Mouse (Mus musculus) MEL (cell line): ENCODE data around the gene B230219D22Rik. TPM values are rescaled to one million over a fixed set of nuclear protein-coding genes. Genes with fewer than 3 reads are reported as not detected.

Experiments used
- DNase-seq: peaks from one replicate; pipeline ENCODE4 v3.0.0; 2011; ENCODE audit warnings: low read depth, low spot score
- H3K27ac ChIP-seq: 2 replicates; pipeline ENCODE4 v1.5.1; 2012; ENCODE audit warnings: low read depth, mild to moderate bottlenecking, control low read depth, low read length, moderate library complexity; ENCODE audit not compliant: control insufficient read depth
- H3K27me3 ChIP-seq, 2 experiments: fragments of 150-350 bp in 1 of 2; sonication (generic) in 1 of 2; 2 replicates each; pipeline ENCODE4 v1.6.1; 2012; ENCODE audit warnings: low read length in 2 of 2, mild to moderate bottlenecking in 2 of 2, improper control_type of control experiment in 1 of 2, moderate library complexity in 1 of 2; ENCODE audit not compliant: insufficient read depth in 2 of 2, control insufficient read depth in 1 of 2
- H3K36me3 ChIP-seq, 2 experiments: 2 replicates each; pipeline ENCODE4 v1.6.1; 2012 to 2014; ENCODE audit warnings: low read length in 2 of 2, improper control_type of control experiment in 1 of 2, inconsistent platforms in 1 of 2, mild to moderate bottlenecking in 1 of 2; ENCODE audit not compliant: insufficient read depth in 2 of 2, control insufficient read depth in 1 of 2
- H3K4me1 ChIP-seq, 2 experiments: fragments of 150-350 bp in 1 of 2; sonication (generic) in 1 of 2; 2 replicates each; pipeline ENCODE4 v1.6.1; 2012; ENCODE audit warnings: low read length in 2 of 2, improper control_type of control experiment in 1 of 2, mild to moderate bottlenecking in 1 of 2; ENCODE audit not compliant: insufficient read depth in 2 of 2, control insufficient read depth in 1 of 2
- H3K4me3 ChIP-seq, 2 experiments: fragments of 150-350 bp in 1 of 2; sonication (generic) in 1 of 2; 2 replicates each; pipeline ENCODE4 v1.5.1; 2012; ENCODE audit warnings: low read depth in 2 of 2, low read length in 2 of 2, mild to moderate bottlenecking in 2 of 2, moderate library complexity in 2 of 2, control low read depth in 1 of 2, improper control_type of control experiment in 1 of 2; ENCODE audit not compliant: control insufficient read depth in 1 of 2, insufficient read depth in 1 of 2
- H3K79me2 ChIP-seq: 2 replicates; pipeline ENCODE4 v1.6.1; 2012; ENCODE audit warnings: mild to moderate bottlenecking, low read length, moderate library complexity; ENCODE audit not compliant: control insufficient read depth, poor library complexity, insufficient read depth
- H3K9ac ChIP-seq: 2 replicates; pipeline ENCODE4 v1.6.1; 2012; ENCODE audit warnings: low read depth, mild to moderate bottlenecking, control low read depth, low read length, moderate library complexity; ENCODE audit not compliant: control insufficient read depth, poor library complexity, severe bottlenecking
- H3K9me3 ChIP-seq: fragments of 150-350 bp; sonication (generic); replicated peaks from 2 replicates; pipeline ENCODE4 v1.6.1; 2012; ENCODE audit warnings: mild to moderate bottlenecking, low read length, improper control_type of control experiment, moderate library complexity; ENCODE audit not compliant: insufficient read depth
- BHLHE40 ChIP-seq: IDR thresholded peaks from 2 replicates; pipeline ENCODE4 v1.6.1; 2012; ENCODE audit warnings: low read depth, mild to moderate bottlenecking, inconsistent platforms, low read length, improper control_type of control experiment, borderline replicate concordance
- CHD2 ChIP-seq: IDR thresholded peaks from 2 replicates; pipeline ENCODE4 v1.6.1; 2011; ENCODE audit warnings: low read length, improper control_type of control experiment
- E2F4 ChIP-seq: IDR thresholded peaks from 2 replicates; pipeline ENCODE4 v1.6.1; 2011; ENCODE audit warnings: low read depth, low read length, improper control_type of control experiment, borderline replicate concordance
- ETS1 ChIP-seq: IDR thresholded peaks from 2 replicates; pipeline ENCODE4 v1.6.1; 2012; ENCODE audit warnings: low read depth, mild to moderate bottlenecking, inconsistent platforms, low read length, improper control_type of control experiment, moderate library complexity
- GABPA ChIP-seq: IDR thresholded peaks from 2 replicates; pipeline ENCODE4 v1.6.1; 2012; ENCODE audit warnings: low read depth, mild to moderate bottlenecking, inconsistent platforms, low read length, improper control_type of control experiment, moderate library complexity
- JUND ChIP-seq: IDR thresholded peaks from 2 replicates; pipeline ENCODE4 v1.6.1; 2011; ENCODE audit warnings: low read depth, mild to moderate bottlenecking, improper control_type of control experiment, low read length
- MAX ChIP-seq: IDR thresholded peaks from 2 replicates; pipeline ENCODE4 v1.6.1; 2011; ENCODE audit warnings: low read length, improper control_type of control experiment
- MAZ ChIP-seq: IDR thresholded peaks from 2 replicates; pipeline ENCODE4 v1.6.1; 2012; ENCODE audit warnings: low read depth, mild to moderate bottlenecking, inconsistent platforms, low read length, improper control_type of control experiment
- MEF2A ChIP-seq: IDR thresholded peaks from 2 replicates; pipeline ENCODE4 v1.6.1; 2014; ENCODE audit warnings: low read depth, mild to moderate bottlenecking, inconsistent platforms, low read length, improper control_type of control experiment; ENCODE audit not compliant: poor library complexity, insufficient replicate concordance, severe bottlenecking; ENCODE audit errors: extremely low read depth
- MXI1 ChIP-seq: IDR thresholded peaks from 2 replicates; pipeline ENCODE4 v1.6.1; 2011; ENCODE audit warnings: mild to moderate bottlenecking, low read depth, low read length, improper control_type of control experiment
- POLR2A ChIP-seq, 2 experiments: IDR thresholded peaks; 2 replicates each; pipeline ENCODE4 v1.6.1; 2011 to 2012; ENCODE audit warnings: low read length in 2 of 2, mild to moderate bottlenecking in 2 of 2, control low read depth in 1 of 2, improper control_type of control experiment in 1 of 2, low read depth in 1 of 2, moderate library complexity in 1 of 2; ENCODE audit not compliant: control insufficient read depth in 1 of 2, insufficient read depth in 1 of 2, poor library complexity in 1 of 2
- POLR2AphosphoS2 ChIP-seq: IDR thresholded peaks from 2 replicates; pipeline ENCODE4 v1.6.1; 2011; ENCODE audit warnings: low read length, improper control_type of control experiment
- SMC3 ChIP-seq: IDR thresholded peaks from 2 replicates; pipeline ENCODE4 v1.6.1; 2011; ENCODE audit warnings: low read depth, low read length, improper control_type of control experiment
- TAL1 ChIP-seq: IDR thresholded peaks from 2 replicates; pipeline ENCODE4 v1.6.1; 2012; ENCODE audit warnings: mild to moderate bottlenecking, inconsistent platforms, low read length, moderate library complexity, mixed read lengths
- UBTF ChIP-seq: IDR thresholded peaks from 2 replicates; pipeline ENCODE4 v1.6.1; 2012; ENCODE audit warnings: low read depth, mild to moderate bottlenecking, inconsistent platforms, low read length, improper control_type of control experiment, moderate library complexity, borderline replicate concordance; ENCODE audit not compliant: insufficient read depth
- ZC3H11A ChIP-seq: IDR thresholded peaks from 2 replicates; pipeline ENCODE4 v1.6.1; 2012; ENCODE audit warnings: low read depth, mild to moderate bottlenecking, inconsistent platforms, low read length, improper control_type of control experiment
- polyA plus RNA-seq, 2 experiments: library from polyadenylated mRNA; stranded (reverse) in 1 of 2; unstranded in 1 of 2; fragments of >175 nt in 1 of 2; fragments of >200 nt in 1 of 2; gene quantifications; 2 replicates each; pipeline versions ENCODE4 v1.2.1 to v1.2.4; 2012; ENCODE audit warnings: low replicate concordance in 2 of 2, low read depth in 1 of 2; ENCODE audit not compliant: insufficient read length in 2 of 2, insufficient read depth in 1 of 2, missing spikeins in 1 of 2
- total RNA-seq: library from RNA; depleted of rRNA; stranded (reverse); fragments of 300-350 nt; gene quantifications from 2 replicates; pipeline ENCODE4 v1.2.3, GENCODE M21; 2012; rRNA removed

B230219D22Rik gene
- total and polyA plus RNA-seq, 3 experiments: 20.4 to 145 (median 30.0) TPM

GRCm38 (mm10) chr13:55737885-55738284 is 45.0 kb downstream of the B230219D22Rik start:
- Histone ChIP-seq H3K4me3 (no peak overlapping the region), H3K27ac (no peak overlapping the region), H3K27me3 (no peaks in the 10 kb centered on the region), H3K4me1 (no peaks in the 10 kb centered on the region), H3K9ac (no peak overlapping the region), H3K36me3 (no peaks in the 10 kb centered on the region), H3K79me2 (no peaks in the 10 kb centered on the region), H3K9me3 (no peaks in the 10 kb centered on the region)
- no peak for DNase-seq
- no peak for TF ChIP-seq ZC3H11A
- no peak for TF ChIP-seq TAL1
- no peak for TF ChIP-seq MEF2A
- no peak for TF ChIP-seq UBTF

- TF ChIP-seq TAL1: no peak
- TF ChIP-seq GABPA: no peak
- TF ChIP-seq MAZ: no peak
- TF ChIP-seq POLR2AphosphoS2: no peak
- TF ChIP-seq SMC3: no peak
- no peak for TF ChIP-seq ETS1
- no peak for TF ChIP-seq BHLHE40
- TF ChIP-seq MXI1: no peak
- no peak for TF ChIP-seq JUND
- TF ChIP-seq ZC3H11A: no peak
- no peak for TF ChIP-seq POLR2A (IDR thresholded peaks at IDR 0.05; ENCODE audit: control insufficient read depth in 1 of 2, insufficient read depth in 1 of 2, low read depth in 1 of 2, low read length in 2 of 2, poor library complexity in 1 of 2)
- TF ChIP-seq MAX: no peak
- no peak for TF ChIP-seq E2F4
- no peak for TF ChIP-seq CHD2
- no peaks in the 10 kb centered on the region for H3K36me3 ChIP-seq
- no peak for DNase-seq
Observed at GRCm38 (mm10) chr13:55742306-55742705, 49.4 kb downstream of the B230219D22Rik start.

More at GRCm38 (mm10) chr13:55742306-55742705, 49.4 kb downstream of the B230219D22Rik start:
- H3K27ac ChIP-seq: no peak overlapping the region
- no peaks in the 10 kb centered on the region for H3K4me1 ChIP-seq
- H3K4me3 ChIP-seq: no peak overlapping the region
- no peak overlapping the region for H3K9ac ChIP-seq
- H3K9me3 ChIP-seq: no peaks in the 10 kb centered on the region
- H3K27me3 ChIP-seq: no peaks in the 10 kb centered on the region
- no peaks in the 10 kb centered on the region for H3K79me2 ChIP-seq

Other genes with a start within 250 kb of the B230219D22Rik start
- 75.9 and 83.2 TPM in 2 replicates for gene Grk6, start 248.1 kb upstream of the B230219D22Rik start, total RNA-seq
- 10 to 100 TPM in 1 of 2 experiments, not detected in 1; 96.7 TPM for gene Grk6, start 248.1 kb upstream of the B230219D22Rik start, polyA plus RNA-seq
- 2.4 and 2.7 TPM in 2 replicates for gene Prr7, start 228.9 kb upstream of the B230219D22Rik start, total RNA-seq
- 1 to 10 TPM in 1 of 2 experiments, not detected in 1; 8.7 TPM for gene Prr7, start 228.9 kb upstream of the B230219D22Rik start, polyA plus RNA-seq
- 0.04 and 0.10 TPM in 2 replicates for gene Dbn1, start 205.0 kb upstream of the B230219D22Rik start, total RNA-seq
- gene Dbn1, start 205.0 kb upstream of the B230219D22Rik start, polyA plus RNA-seq: under 1 TPM in 1 of 2 experiments, not detected in 1; 0.53 TPM
- gene Pdlim7, start 179.4 kb upstream of the B230219D22Rik start, total RNA-seq: 12.3 and 15.7 TPM in 2 replicates
- 10 to 100 TPM in 1 of 2 experiments, not detected in 1; 40.6 TPM for gene Pdlim7, start 179.4 kb upstream of the B230219D22Rik start, polyA plus RNA-seq
- 1.4 and 1.6 TPM in 2 replicates for gene Dok3, start 163.8 kb upstream of the B230219D22Rik start, total RNA-seq
- 1 to 10 TPM in 1 of 2 experiments, not detected in 1; 4.3 TPM for gene Dok3, start 163.8 kb upstream of the B230219D22Rik start, polyA plus RNA-seq
- 58.5 and 61.6 TPM in 2 replicates for gene Ddx41, start 156.5 kb upstream of the B230219D22Rik start, total RNA-seq
- 10 to 100 TPM in 1 of 2 experiments, not detected in 1; 88.8 TPM for gene Ddx41, start 156.5 kb upstream of the B230219D22Rik start, polyA plus RNA-seq
- gene Fam193b, start 122.0 kb upstream of the B230219D22Rik start, total RNA-seq: 11.7 and 11.9 TPM in 2 replicates
- 10 to 100 TPM in 1 of 2 experiments, not detected in 1; 38.7 TPM for gene Fam193b, start 122.0 kb upstream of the B230219D22Rik start, polyA plus RNA-seq
- 185 and 222 TPM in 2 replicates for gene Tmed9, start 119.4 kb upstream of the B230219D22Rik start, total RNA-seq
- 100 to 1,000 TPM in 1 of 2 experiments, not detected in 1; 218 TPM for gene Tmed9, start 119.4 kb upstream of the B230219D22Rik start, polyA plus RNA-seq
- 15.0 and 18.0 TPM in 2 replicates for gene B4galt7, start 93.2 kb upstream of the B230219D22Rik start, total RNA-seq
- gene B4galt7, start 93.2 kb upstream of the B230219D22Rik start, polyA plus RNA-seq: 10 to 100 TPM in 1 of 2 experiments, not detected in 1; 19.9 TPM
- gene Caml, start 70.1 kb upstream of the B230219D22Rik start, total RNA-seq: 33.5 and 42.5 TPM in 2 replicates
- 10 to 100 TPM in 1 of 2 experiments, not detected in 1; 47.1 TPM for gene Caml, start 70.1 kb upstream of the B230219D22Rik start, polyA plus RNA-seq
- gene Ddx46, start 58.1 kb upstream of the B230219D22Rik start, total RNA-seq: 52.8 and 58.3 TPM in 2 replicates
- gene Ddx46, start 58.1 kb upstream of the B230219D22Rik start, polyA plus RNA-seq: 100 to 1,000 TPM in 1 of 2 experiments, 10 to 100 TPM in 1; 89.5 to 122 TPM
- gene Txndc15, start 21.5 kb downstream of the B230219D22Rik start, total RNA-seq: 37.5 and 43.0 TPM in 2 replicates
- 10 to 100 TPM in 1 of 2 experiments, not detected in 1; 31.5 TPM for gene Txndc15, start 21.5 kb downstream of the B230219D22Rik start, polyA plus RNA-seq
- gene Pcbd2, start 34.2 kb downstream of the B230219D22Rik start, total RNA-seq: 24.6 and 32.0 TPM in 2 replicates
- 10 to 100 TPM in 1 of 2 experiments, not detected in 1; 69.4 TPM for gene Pcbd2, start 34.2 kb downstream of the B230219D22Rik start, polyA plus RNA-seq
- gene Catsper3, start 91.4 kb downstream of the B230219D22Rik start, total RNA-seq: not detected in 2 replicates
- not detected for gene Catsper3, start 91.4 kb downstream of the B230219D22Rik start, polyA plus RNA-seq
- not detected in 2 replicates for gene Pitx1, start 143.1 kb downstream of the B230219D22Rik start, total RNA-seq
- not detected for gene Pitx1, start 143.1 kb downstream of the B230219D22Rik start, polyA plus RNA-seq